Mouse (Mus musculus) E14TG2a.4 (cell line): ENCODE results near the gene Stpg3.

Source experiments
- CTCF ChIP-seq: conservative IDR thresholded peaks from 2 replicates; pipeline ENCODE4 v1.5.1; 2014; ENCODE audit warnings: low read length
- POU5F1 ChIP-seq: IDR thresholded peaks from 2 replicates; pipeline ENCODE4 v1.6.1; 2014; ENCODE audit warnings: low read length, borderline replicate concordance

DNA sequence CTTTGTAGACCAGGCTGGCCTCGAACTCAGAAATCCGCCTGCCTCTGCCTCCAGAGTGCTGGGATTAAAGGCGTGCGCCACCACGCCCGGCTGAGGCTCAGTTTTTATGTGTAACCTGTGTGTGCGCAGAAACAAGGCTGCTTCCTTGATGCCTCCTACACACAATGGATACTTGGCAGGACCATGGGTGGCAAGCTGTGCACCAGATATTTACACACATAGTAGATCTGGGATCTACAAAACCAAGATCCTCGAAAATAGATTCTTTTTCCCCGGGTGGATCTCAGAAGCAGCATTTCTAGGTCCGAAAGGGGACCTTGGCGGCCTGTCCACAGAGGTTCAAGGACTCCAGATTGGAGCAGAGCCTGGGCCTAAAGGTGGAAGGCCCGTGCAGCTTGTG lies 47.4 kb upstream of the Stpg3 start:
- TF ChIP-seq CTCF = no peak
- no peak for TF ChIP-seq POU5F1
